Mouse (Mus musculus) bone marrow, adult 2 months (tissue): ENCODE results near the gene Zfp13.

ENCODE experiments used
- CTCF ChIP-seq: fragments of 200-500 bp; IDR thresholded peaks from 2 replicates; pipeline ENCODE4 v1.5.1; 2011; ENCODE audit warnings: low read length, control low read depth; ENCODE audit not compliant: control insufficient read depth, insufficient read depth
- POLR2A ChIP-seq: fragments of 200-500 bp; IDR thresholded peaks from 2 replicates; pipeline ENCODE4 v1.6.1; 2011; ENCODE audit warnings: low read depth, mild to moderate bottlenecking, control low read depth, low read length, borderline replicate concordance; ENCODE audit not compliant: control insufficient read depth

DNA sequence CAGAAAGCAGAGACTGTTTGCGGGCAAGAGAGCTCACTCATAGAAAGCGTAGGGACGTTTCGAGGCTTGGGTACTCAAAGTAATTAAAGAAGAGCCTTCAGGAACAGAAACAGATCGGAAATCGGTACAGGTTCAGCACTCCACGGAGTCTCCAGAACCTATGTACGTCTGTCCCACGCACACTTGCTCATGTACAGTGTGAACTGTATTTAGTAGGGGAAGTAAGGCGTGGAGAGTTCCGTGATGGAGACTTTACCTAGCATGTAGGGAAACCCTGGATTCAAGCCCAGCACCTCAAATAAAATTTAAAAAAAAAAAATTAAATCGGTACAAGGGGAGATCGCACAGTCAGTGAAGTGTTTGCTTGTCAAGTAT, 6.4 kb downstream of the Zfp13 start:
- TF ChIP-seq CTCF: no peak
- no peak for TF ChIP-seq POLR2A
